Mouse (Mus musculus): Measurements from ENCODE around the gene Hmgcs2. TPM values are rescaled to one million over a fixed set of nuclear protein-coding genes. Genes with fewer than 3 reads are reported as not detected.

Hmgcs2 gene
- polyA plus RNA-seq (2012; fragmentation: generic; extraction: Trizol), result not detected

DNA sequence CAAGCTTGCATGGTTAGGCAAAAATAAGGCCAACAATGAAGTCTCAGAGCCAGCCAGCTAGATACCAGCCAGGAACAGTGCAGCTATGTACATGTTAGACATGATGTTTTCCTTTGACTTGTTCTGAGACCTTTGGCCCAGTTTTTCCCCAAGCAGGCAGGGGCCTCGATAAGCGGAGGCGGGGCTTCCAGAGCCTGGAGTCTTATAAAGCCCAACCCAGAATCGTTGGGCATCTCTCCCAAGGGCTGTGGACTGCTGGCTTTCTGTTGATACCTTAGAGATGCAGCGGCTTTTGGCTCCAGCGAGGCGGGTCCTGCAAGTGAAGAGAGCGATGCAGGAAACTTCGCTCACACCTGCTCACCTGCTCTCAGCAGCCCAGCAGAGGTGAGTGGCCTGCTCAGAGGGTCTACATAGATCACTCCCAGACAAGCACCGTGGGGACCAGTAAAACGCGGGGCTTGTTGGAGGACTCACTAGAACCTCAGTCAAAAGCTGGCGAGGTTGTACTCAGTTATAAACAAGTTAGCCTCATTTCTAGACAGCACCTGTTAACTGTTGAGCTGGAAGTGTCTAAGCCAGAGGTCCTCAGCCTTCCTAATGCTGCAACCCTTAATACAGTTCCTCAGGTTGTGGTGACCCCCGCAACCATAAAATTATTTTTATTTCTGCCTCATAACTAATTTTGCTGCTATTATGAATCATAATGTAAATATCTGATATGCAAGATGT lies at the start of gene Hmgcs2:
Hmgcs2 (plus strand) TSS at position 232 of the 729 bp plus-strand sequence.
- no peak within 1 kb of the TSS for H3K4me2 ChIP-seq (ENCODE audit: low read depth)
- no peak within 1 kb of the TSS for H3K4me3 ChIP-seq
- no peaks in the 10 kb centered on the region for H3K36me3 ChIP-seq (ENCODE audit: control insufficient read depth, insufficient read depth)
- peaks cover 26% of the 10 kb centered on the region for H3K27me3 ChIP-seq (ENCODE audit: control insufficient read depth, insufficient read depth, insufficient read length)
- no peaks in the 10 kb centered on the region for H3K79me2 ChIP-seq (ENCODE audit: control insufficient read depth, insufficient read depth)
- TF ChIP-seq SRF (IDR thresholded peaks at IDR 0.05; ENCODE audit: control insufficient read depth, insufficient read length, low read depth), result no peak
- TF ChIP-seq MYOD1 (IDR thresholded peaks at IDR 0.05; ENCODE audit: control insufficient read depth in 1 of 3, insufficient read length in 2 of 3, low read depth in 2 of 3), result no peak
- TF ChIP-seq E2F4 (IDR thresholded peaks at IDR 0.05; ENCODE audit: insufficient read depth), result no peak
- no peak for TF ChIP-seq MAX (IDR thresholded peaks at IDR 0.05; ENCODE audit: low read depth)
- no peak for TF ChIP-seq MYOG (IDR thresholded peaks at IDR 0.05; ENCODE audit: control insufficient read depth in 1 of 3, insufficient read depth in 1 of 3, insufficient read length in 2 of 3, low read depth in 2 of 3)
- TF ChIP-seq REST (IDR thresholded peaks at IDR 0.05; ENCODE audit: insufficient read depth, insufficient read length), result no peak
- TF ChIP-seq TCF12 (IDR thresholded peaks at IDR 0.05; ENCODE audit: insufficient read depth, poor library complexity, severe bottlenecking), result no peak
- TF ChIP-seq TCF3 (IDR thresholded peaks at IDR 0.05; ENCODE audit: insufficient read length, low read depth), result no peak
- no peak for TF ChIP-seq CEBPB (IDR thresholded peaks at IDR 0.05; ENCODE audit: insufficient read depth, poor library complexity, severe bottlenecking)
- no peak for TF ChIP-seq POLR2A (IDR thresholded peaks at IDR 0.05; ENCODE audit: insufficient read length, low read depth)
- TF ChIP-seq POLR2AphosphoS2 (IDR thresholded peaks at IDR 0.05; ENCODE audit: insufficient read length, low read depth), result no peak
- no peak for TF ChIP-seq USF1 (IDR thresholded peaks at IDR 0.05; ENCODE audit: low read depth)
- no peak within 1 kb of the TSS for H3ac ChIP-seq (ENCODE audit: control insufficient read depth, insufficient read length)

DNA sequence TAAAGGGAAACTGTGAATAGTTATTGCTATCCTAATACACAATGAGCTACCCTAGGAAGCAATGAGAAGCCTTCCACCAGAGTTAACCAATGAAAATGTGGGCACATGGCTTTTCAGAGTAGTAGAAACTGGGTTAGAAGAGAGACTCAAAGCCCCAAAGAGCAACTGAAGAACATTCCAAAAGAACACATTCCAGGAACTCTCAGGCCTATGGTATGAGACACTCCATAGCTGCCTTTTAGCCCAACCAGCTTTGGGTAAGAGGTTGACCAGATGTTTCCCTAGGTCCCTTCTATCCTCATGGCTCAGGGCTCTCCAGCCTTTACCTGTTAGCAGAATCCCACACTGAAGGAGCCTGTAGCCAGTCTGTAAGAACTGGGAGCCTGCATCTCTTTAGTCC lies 46.7 kb upstream of the Hmgcs2 start:
- TF ChIP-seq USF1 (IDR thresholded peaks at IDR 0.05; ENCODE audit: low read depth) (no peak), POLR2A (IDR thresholded peaks at IDR 0.05; ENCODE audit: insufficient read length, low read depth) (no peak), MYOG (IDR thresholded peaks at IDR 0.05; ENCODE audit: control insufficient read depth in 1 of 3, insufficient read depth in 1 of 3, insufficient read length in 2 of 3, low read depth in 2 of 3) (no peak), REST (IDR thresholded peaks at IDR 0.05; ENCODE audit: insufficient read depth, insufficient read length) (no peak), POLR2AphosphoS2 (IDR thresholded peaks at IDR 0.05; ENCODE audit: insufficient read length, low read depth) (no peak)
- H3K79me2 ChIP-seq (ENCODE audit: control insufficient read depth, insufficient read depth), result no peaks in the 10 kb centered on the region

DNA sequence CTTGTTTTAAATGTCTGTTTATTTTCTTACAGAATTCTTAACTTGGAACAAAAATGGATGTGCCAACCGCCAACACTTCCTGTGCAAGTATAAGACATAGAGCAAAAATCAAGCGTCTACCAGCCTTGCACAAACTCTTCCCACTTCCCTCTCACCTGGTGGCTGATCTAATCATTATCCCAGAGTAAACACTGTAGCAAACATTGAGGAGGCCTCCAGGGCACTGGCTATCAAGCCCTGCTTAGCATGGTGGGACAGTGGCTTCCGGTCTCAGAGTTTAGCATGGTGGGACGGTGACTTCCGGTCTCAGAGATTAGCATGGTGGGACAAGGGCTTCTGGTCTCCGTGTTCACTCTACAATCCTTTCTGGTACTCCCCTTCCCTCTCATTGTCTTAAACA lies 44.0 kb upstream of the Hmgcs2 start:
- peaks cover 6% of the 10 kb centered on the region for H3K27me3 ChIP-seq (ENCODE audit: control insufficient read depth, insufficient read depth, insufficient read length)
- no peak overlapping the region for H3K4me2 ChIP-seq (ENCODE audit: low read depth)
- no peak overlapping the region for H3K4me3 ChIP-seq
- H3K36me3 ChIP-seq (ENCODE audit: control insufficient read depth, insufficient read depth), result no peaks in the 10 kb centered on the region
- TF ChIP-seq MAX (IDR thresholded peaks at IDR 0.05; ENCODE audit: low read depth), result no peak
- TF ChIP-seq E2F4 (IDR thresholded peaks at IDR 0.05; ENCODE audit: insufficient read depth), result no peak
- no peak for TF ChIP-seq CEBPB (IDR thresholded peaks at IDR 0.05; ENCODE audit: insufficient read depth, poor library complexity, severe bottlenecking)
- no peak for TF ChIP-seq POLR2AphosphoS2 (IDR thresholded peaks at IDR 0.05; ENCODE audit: insufficient read length, low read depth)
- TF ChIP-seq SRF (IDR thresholded peaks at IDR 0.05; ENCODE audit: control insufficient read depth, insufficient read length, low read depth), result no peak
- TF ChIP-seq USF1 (IDR thresholded peaks at IDR 0.05; ENCODE audit: low read depth), result no peak
- TF ChIP-seq TCF3 (IDR thresholded peaks at IDR 0.05; ENCODE audit: insufficient read length, low read depth), result no peak
- TF ChIP-seq TCF12 (IDR thresholded peaks at IDR 0.05; ENCODE audit: insufficient read depth, poor library complexity, severe bottlenecking), result no peak
- TF ChIP-seq POLR2A (IDR thresholded peaks at IDR 0.05; ENCODE audit: insufficient read length, low read depth), result no peak
- TF ChIP-seq REST (IDR thresholded peaks at IDR 0.05; ENCODE audit: insufficient read depth, insufficient read length), result no peak
- H3K79me2 ChIP-seq (ENCODE audit: control insufficient read depth, insufficient read depth), result no peaks in the 10 kb centered on the region
- H3ac ChIP-seq (ENCODE audit: control insufficient read depth, insufficient read length), result no peak overlapping the region

More for the DNA sequence above, 46.7 kb upstream of the Hmgcs2 start:
- no peaks in the 10 kb centered on the region for H3K36me3 ChIP-seq (ENCODE audit: control insufficient read depth, insufficient read depth)
- H3K27me3 ChIP-seq (ENCODE audit: control insufficient read depth, insufficient read depth, insufficient read length), result peaks cover 5% of the 10 kb centered on the region
- H3K4me2 ChIP-seq (ENCODE audit: low read depth), result no peak overlapping the region
- H3ac ChIP-seq (ENCODE audit: control insufficient read depth, insufficient read length), result no peak overlapping the region
- no peak overlapping the region for H3K4me3 ChIP-seq

DNA sequence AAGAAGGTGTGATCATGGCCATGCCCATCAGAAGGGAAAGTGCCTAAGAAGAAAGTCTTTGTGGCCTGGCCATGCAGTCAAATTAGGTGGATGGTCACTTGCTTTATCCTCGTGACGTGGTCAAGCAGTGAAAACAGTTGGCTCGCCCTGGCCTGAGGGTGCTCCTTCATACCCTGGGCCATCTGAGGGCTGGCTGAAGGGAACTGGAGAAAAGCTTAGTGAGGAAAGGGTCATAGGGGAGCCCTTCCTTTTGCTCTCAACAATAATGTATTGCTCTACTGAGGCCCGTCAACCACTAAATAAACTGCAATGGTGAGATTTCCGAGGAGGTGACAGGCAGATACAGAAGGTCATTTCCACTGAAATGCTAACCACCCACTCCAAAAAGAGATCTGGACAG lies 43.0 kb upstream of the Hmgcs2 start:
- Histone ChIP-seq H3K36me3 (ENCODE audit: control insufficient read depth, insufficient read depth) (no peaks in the 10 kb centered on the region), H3K4me3 (no peak overlapping the region), H3K27me3 (ENCODE audit: control insufficient read depth, insufficient read depth, insufficient read length) (peaks cover 11% of the 10 kb centered on the region), H3K79me2 (ENCODE audit: control insufficient read depth, insufficient read depth) (no peaks in the 10 kb centered on the region), H3K4me2 (ENCODE audit: low read depth) (no peak overlapping the region), H3ac (ENCODE audit: control insufficient read depth, insufficient read length) (no peak overlapping the region)
- TF ChIP-seq CEBPB (IDR thresholded peaks at IDR 0.05; ENCODE audit: insufficient read depth, poor library complexity, severe bottlenecking) (no peak), POLR2A (IDR thresholded peaks at IDR 0.05; ENCODE audit: insufficient read length, low read depth) (no peak), USF1 (IDR thresholded peaks at IDR 0.05; ENCODE audit: low read depth) (no peak), MYOG (IDR thresholded peaks at IDR 0.05; ENCODE audit: control insufficient read depth in 1 of 3, insufficient read depth in 1 of 3, insufficient read length in 2 of 3, low read depth in 2 of 3) (no peak), TCF12 (IDR thresholded peaks at IDR 0.05; ENCODE audit: insufficient read depth, poor library complexity, severe bottlenecking) (no peak), SRF (IDR thresholded peaks at IDR 0.05; ENCODE audit: control insufficient read depth, insufficient read length, low read depth) (no peak), MAX (IDR thresholded peaks at IDR 0.05; ENCODE audit: low read depth) (no peak), E2F4 (IDR thresholded peaks at IDR 0.05; ENCODE audit: insufficient read depth) (no peak), MYOD1 (IDR thresholded peaks at IDR 0.05; ENCODE audit: control insufficient read depth in 1 of 3, insufficient read length in 2 of 3, low read depth in 2 of 3) (no peak)

DNA sequence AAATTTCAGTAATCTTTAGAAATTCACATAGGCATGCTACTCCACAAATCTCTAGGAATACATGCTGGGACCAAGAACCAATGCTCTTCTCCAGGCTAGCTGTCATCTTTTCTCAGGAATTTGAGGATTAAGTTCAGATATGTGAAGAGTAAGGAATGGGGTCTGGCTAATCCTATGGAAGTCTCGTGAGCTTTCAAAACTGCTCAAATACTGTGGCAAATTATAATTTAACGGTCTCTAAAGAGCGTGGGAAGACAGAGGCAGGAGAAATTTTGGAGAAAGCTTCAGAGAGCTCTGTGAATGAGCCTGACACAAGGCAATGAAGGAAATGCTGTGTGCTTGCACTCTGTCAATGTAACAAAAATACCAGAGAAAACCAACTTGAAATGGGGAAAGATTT lies 42.1 kb upstream of the Hmgcs2 start:
- Histone ChIP-seq H3K36me3 (ENCODE audit: control insufficient read depth, insufficient read depth) (no peaks in the 10 kb centered on the region), H3K27me3 (ENCODE audit: control insufficient read depth, insufficient read depth, insufficient read length) (peaks cover 11% of the 10 kb centered on the region), H3K79me2 (ENCODE audit: control insufficient read depth, insufficient read depth) (no peaks in the 10 kb centered on the region), H3K4me2 (ENCODE audit: low read depth) (no peak overlapping the region), H3ac (ENCODE audit: control insufficient read depth, insufficient read length) (no peak overlapping the region), H3K4me3 (no peak overlapping the region)
- no peak for TF ChIP-seq MYOG (IDR thresholded peaks at IDR 0.05; ENCODE audit: control insufficient read depth in 1 of 3, insufficient read depth in 1 of 3, insufficient read length in 2 of 3, low read depth in 2 of 3)
- no peak for TF ChIP-seq MAX (IDR thresholded peaks at IDR 0.05; ENCODE audit: low read depth)
- no peak for TF ChIP-seq SRF (IDR thresholded peaks at IDR 0.05; ENCODE audit: control insufficient read depth, insufficient read length, low read depth)
- no peak for TF ChIP-seq MYOD1 (IDR thresholded peaks at IDR 0.05; ENCODE audit: control insufficient read depth in 1 of 3, insufficient read length in 2 of 3, low read depth in 2 of 3)
- no peak for TF ChIP-seq POLR2A (IDR thresholded peaks at IDR 0.05; ENCODE audit: insufficient read length, low read depth)
- no peak for TF ChIP-seq CEBPB (IDR thresholded peaks at IDR 0.05; ENCODE audit: insufficient read depth, poor library complexity, severe bottlenecking)
- TF ChIP-seq TCF12 (IDR thresholded peaks at IDR 0.05; ENCODE audit: insufficient read depth, poor library complexity, severe bottlenecking), result no peak
- TF ChIP-seq USF1 (IDR thresholded peaks at IDR 0.05; ENCODE audit: low read depth), result no peak
- TF ChIP-seq TCF3 (IDR thresholded peaks at IDR 0.05; ENCODE audit: insufficient read length, low read depth), result no peak
- no peak for TF ChIP-seq REST (IDR thresholded peaks at IDR 0.05; ENCODE audit: insufficient read depth, insufficient read length)
- no peak for TF ChIP-seq POLR2AphosphoS2 (IDR thresholded peaks at IDR 0.05; ENCODE audit: insufficient read length, low read depth)
- TF ChIP-seq E2F4 (IDR thresholded peaks at IDR 0.05; ENCODE audit: insufficient read depth), result no peak

All from myocyte (in vitro differentiated cells).